Mouse (Mus musculus): ENCODE data around the gene Nutf2. TPM values are rescaled to one million over a fixed set of nuclear protein-coding genes. Genes with fewer than 3 reads are reported as not detected.
A peak's percentile ranks its signal among the peaks of the same experiment; 100 is the strongest.

The Nutf2 gene
- polyA plus RNA-seq, 1 experiment from 2014 or later = 231 TPM

DNA sequence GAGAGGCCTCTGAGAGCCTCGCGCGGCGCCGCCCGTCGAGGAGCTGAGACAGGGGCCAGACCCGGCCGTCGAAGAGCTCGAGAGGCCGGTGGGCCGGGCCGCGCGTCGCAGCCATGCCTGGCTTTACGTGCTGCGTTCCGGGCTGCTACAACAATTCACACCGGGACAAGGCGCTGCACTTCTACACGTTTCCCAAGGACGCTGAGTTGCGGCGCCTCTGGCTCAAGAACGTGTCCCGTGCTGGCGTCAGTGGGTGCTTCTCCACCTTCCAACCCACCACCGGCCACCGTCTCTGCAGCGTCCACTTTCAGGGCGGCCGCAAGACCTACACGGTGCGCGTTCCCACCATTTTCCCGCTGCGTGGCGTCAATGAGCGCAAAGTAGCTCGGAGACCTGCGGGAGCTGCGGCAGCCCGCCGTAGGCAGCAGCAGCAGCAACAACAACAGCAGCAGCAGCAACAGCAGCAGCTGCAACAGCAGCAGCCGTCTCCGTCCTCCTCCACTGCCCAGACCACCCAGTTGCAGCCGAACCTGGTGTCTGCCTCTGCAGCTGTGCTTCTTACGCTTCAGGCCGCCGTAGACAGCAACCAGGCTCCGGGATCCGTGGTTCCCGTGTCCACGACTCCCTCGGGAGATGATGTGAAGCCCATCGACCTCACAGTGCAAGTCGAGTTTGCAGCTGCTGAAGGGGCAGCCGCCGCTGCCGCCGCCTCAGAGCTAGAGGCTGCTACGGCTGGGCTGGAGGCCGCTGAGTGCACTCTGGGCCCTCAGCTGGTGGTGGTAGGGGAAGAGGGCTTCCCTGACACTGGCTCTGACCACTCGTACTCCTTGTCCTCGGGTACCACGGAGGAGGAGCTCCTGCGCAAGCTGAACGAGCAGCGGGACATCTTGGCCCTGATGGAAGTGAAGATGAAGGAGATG is 4.9 kb upstream of the Nutf2 start:
- WGBS = under 1% methylated on average over 71 of the region's 71 CpGs
- H3K9ac ChIP-seq = peak overlapping the region; percentile 86
- no peaks in the 10 kb centered on the region for H3K36me3 ChIP-seq
- peak overlapping the region; percentile 94 for H3K4me3 ChIP-seq
- H3K4me2 ChIP-seq = peak overlapping the region; percentile 92
- H3K9me3 ChIP-seq = no peaks in the 10 kb centered on the region
- H3K4me1 ChIP-seq = peaks cover 49% of the 10 kb centered on the region
- H3K27ac ChIP-seq = peak overlapping the region; percentile 73
- H3K27me3 ChIP-seq = no peaks in the 10 kb centered on the region
- ATAC-seq (ENCODE audit: borderline replicate concordance, extremely low read depth, low FRiP score, low TSS enrichment) = peak; percentile 37

DNA sequence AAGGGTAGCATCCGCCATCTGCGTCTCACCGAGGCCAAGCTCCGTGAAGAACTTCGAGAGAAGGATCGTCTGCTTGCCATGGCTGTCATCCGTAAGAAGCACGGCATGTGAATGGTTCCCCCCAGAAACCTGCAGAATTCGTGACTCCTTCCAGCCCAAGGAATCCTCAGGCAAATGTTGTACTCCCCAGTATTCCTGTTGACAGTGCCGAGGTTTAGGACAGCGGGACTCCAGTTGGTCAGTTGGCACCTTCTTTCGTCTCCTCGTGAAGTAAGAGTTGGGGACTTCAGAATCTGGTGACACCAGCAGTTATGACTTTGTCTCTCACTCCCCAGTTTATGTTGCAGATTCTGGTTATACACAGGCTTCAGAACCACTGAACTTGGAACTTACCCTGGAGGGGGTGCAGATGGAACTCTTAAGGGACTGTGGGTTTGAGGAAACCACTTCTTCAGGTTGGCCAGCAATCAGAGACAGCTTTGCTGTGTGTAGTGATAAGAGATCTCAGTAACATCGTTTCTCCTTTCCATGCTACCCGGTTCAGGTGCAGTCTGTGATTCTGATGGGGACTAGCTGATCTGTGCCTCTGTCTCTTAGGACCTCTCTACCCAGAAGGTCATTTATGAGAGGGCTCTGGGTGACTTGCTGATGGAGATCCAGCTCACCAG is 4.1 kb upstream of the Nutf2 start:
- no peaks in the 10 kb centered on the region for H3K27me3 ChIP-seq
- H3K4me2 ChIP-seq = peak overlapping the region; percentile 92
- H3K4me3 ChIP-seq = peak overlapping the region; percentile 94
- peak overlapping the region; percentile 73 for H3K27ac ChIP-seq
- H3K9ac ChIP-seq = peak overlapping the region; percentile 86
- WGBS = 9% methylated on average over 15 of the region's 15 CpGs
- no peaks in the 10 kb centered on the region for H3K9me3 ChIP-seq
- H3K36me3 ChIP-seq = no peaks in the 10 kb centered on the region
- no peak for ATAC-seq (ENCODE audit: borderline replicate concordance, extremely low read depth, low FRiP score, low TSS enrichment)
- H3K4me1 ChIP-seq = peaks cover 45% of the 10 kb centered on the region

DNA sequence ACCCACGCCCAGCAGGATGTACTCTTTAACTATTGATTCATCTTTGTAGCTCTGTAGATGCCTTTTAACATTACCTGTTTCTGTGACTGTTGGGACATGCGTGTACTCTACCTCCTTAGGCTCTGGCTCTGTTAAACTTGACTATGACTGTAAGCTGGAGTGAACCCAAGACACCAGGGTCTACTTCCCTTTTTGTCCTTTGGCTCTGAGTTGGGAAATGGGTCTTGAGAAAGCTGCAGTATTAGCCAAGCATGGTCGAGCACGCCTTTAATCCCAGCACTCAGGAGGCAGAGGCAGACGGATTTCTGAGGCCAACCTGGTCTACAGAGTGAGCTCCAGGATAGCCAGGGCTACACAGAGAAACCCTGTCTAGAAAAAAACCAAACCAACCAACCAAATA is 1.9 kb upstream of the Nutf2 start:
- WGBS = 86% methylated on average over 5 of the region's 5 CpGs

DNA sequence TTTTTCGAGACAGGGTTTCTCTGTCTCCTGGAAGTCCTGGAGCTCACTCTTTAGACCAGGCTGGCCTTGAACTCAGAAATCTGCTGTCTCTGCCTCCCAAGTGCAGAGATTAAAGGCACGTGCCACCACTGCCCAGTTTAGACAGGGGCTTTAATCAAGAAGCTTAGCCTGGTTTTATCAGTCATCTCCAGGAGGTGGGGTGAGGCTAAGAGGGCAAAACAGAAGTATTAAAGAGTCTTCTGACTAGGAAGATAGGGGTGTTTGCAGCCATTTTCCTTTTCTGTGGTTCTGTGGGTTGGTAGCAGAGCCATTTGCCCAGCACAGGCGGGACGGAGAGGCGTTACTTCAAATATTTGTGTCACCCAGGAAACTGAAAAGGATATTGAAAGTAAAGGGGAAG is 1.1 kb upstream of the Nutf2 start:
- Histone ChIP-seq H3K4me2 (peak overlapping the region; percentile 54; the same call in 1 of the 2 replicates), H3K4me3 (no peak overlapping the region; the same call in 1 of the 2 replicates), H3K36me3 (0 out of 2 replicates have a peak, but pooled peaks cover 3% of the 10 kb centered on the region), H3K4me1 (peaks cover 56% of the 10 kb centered on the region), H3K9ac (peak overlapping the region; percentile 48; the same call in 1 of the 2 replicates), H3K27me3 (no peaks in the 10 kb centered on the region), H3K9me3 (no peaks in the 10 kb centered on the region), H3K27ac (peak overlapping the region; percentile 93)
- 56% methylated on average over 5 of the region's 5 CpGs for WGBS
- no peak for ATAC-seq (ENCODE audit: borderline replicate concordance, extremely low read depth, low FRiP score, low TSS enrichment)

More for the DNA sequence above, 1.9 kb upstream of the Nutf2 start:
- no peak for ATAC-seq (ENCODE audit: borderline replicate concordance, extremely low read depth, low FRiP score, low TSS enrichment)
- no peaks in the 10 kb centered on the region for H3K27me3 ChIP-seq
- H3K4me3 ChIP-seq = no peak overlapping the region
- H3K27ac ChIP-seq = no peak overlapping the region
- 0 out of 2 replicates have a peak, but pooled peaks cover 3% of the 10 kb centered on the region for H3K36me3 ChIP-seq
- H3K9ac ChIP-seq = no peak overlapping the region
- peaks cover 56% of the 10 kb centered on the region for H3K4me1 ChIP-seq
- H3K4me2 ChIP-seq = no peak overlapping the region
- H3K9me3 ChIP-seq = no peaks in the 10 kb centered on the region

DNA sequence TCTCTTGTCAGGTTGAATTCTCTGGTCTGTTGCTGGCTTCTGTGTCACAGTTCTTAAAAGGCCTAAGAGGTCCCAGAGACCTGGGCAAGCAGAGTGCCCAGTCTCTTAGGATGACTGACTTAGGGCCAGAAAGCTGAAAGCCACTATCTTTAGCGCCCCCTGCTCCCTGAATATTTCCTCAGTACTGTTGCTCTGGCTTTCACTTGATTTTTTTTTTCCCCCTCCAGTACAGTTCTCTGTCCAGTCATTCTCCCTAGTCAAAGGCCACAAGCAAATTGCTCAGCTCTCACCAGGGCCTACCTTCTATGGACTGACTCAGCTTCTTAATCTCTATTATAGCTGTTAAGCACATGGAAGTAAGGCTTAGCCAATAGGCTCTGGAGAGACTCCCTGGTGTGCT is 1.6 kb downstream of the Nutf2 start:
- Histone ChIP-seq H3K27me3 (no peaks in the 10 kb centered on the region), H3K4me2 (peak overlapping the region; percentile 69), H3K4me3 (peak overlapping the region; percentile 83), H3K4me1 (peaks cover 44% of the 10 kb centered on the region), H3K9me3 (no peaks in the 10 kb centered on the region), H3K36me3 (peaks cover 18% of the 10 kb centered on the region), H3K27ac (no peak overlapping the region), H3K9ac (peak overlapping the region; percentile 87)
- 0% methylated on average over 1 of the region's 1 CpGs for WGBS
- no peak for ATAC-seq (ENCODE audit: borderline replicate concordance, extremely low read depth, low FRiP score, low TSS enrichment)

DNA sequence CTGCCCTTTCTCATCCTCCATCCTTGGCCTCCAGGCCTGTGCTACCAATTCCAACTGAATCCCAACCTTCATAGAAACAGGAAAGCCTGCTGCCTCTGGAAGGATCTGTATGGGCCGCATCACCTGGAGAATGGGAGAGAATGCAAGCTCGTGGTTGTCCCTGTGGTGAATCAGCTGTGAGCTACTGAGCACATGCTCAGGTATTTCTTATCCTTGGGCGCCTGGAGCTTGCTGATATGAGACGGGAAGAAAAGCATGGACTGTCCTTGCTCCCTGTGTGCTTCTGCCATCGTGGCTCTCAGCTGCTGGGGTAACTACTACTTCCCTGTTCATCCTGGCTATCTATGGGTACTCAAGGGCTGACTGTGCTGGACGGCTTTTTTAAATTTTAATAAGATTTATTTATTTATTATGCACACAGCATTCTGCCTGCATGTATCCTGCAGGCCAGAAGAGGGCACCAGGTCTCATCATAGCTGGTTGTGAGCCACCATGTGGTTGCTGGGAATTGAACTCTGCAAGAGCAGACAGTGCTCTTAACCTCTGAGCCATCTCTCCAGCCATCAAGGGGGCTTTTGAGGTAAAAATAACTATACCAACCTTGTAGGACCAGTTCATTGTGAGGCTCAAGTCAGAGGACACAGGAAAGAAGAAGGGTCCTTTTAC is 6.1 kb downstream of the Nutf2 start:
- H3K4me3 ChIP-seq = no peak overlapping the region
- H3K27me3 ChIP-seq = no peaks in the 10 kb centered on the region
- H3K27ac ChIP-seq = no peak overlapping the region
- H3K4me2 ChIP-seq = no peak overlapping the region
- H3K9me3 ChIP-seq = no peaks in the 10 kb centered on the region
- ATAC-seq (ENCODE audit: borderline replicate concordance, extremely low read depth, low FRiP score, low TSS enrichment) = no peak
- H3K4me1 ChIP-seq = peaks cover 12% of the 10 kb centered on the region
- 82% methylated on average over 6 of the region's 6 CpGs for WGBS
- peaks cover 51% of the 10 kb centered on the region for H3K36me3 ChIP-seq
- H3K9ac ChIP-seq = no peak overlapping the region

DNA sequence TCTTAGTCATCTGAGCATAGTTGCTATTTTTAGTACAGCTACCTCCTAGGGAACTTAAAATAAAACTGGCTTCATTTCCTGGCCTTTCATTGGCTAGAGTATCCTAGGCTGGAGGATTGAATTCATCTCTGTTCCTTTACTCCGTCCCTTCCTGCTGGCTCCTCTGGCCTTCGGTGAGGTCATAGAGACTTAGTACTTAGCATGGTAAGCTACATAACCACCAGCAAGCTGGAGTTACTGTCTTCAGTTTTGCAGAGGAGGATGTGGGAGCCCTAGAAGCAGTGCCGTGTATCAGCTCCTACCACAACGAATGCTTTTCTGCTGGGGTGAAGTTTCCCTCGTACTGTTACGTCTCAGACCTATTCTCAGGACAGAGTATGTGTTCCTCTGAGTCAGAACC is 13.9 kb downstream of the Nutf2 start:
- 78% methylated on average over 6 of the region's 6 CpGs for WGBS
- Histone ChIP-seq H3K27me3 (no peaks in the 10 kb centered on the region), H3K4me2 (no peak overlapping the region), H3K9ac (no peak overlapping the region), H3K27ac (no peak overlapping the region), H3K4me1 (no peaks in the 10 kb centered on the region), H3K36me3 (peaks cover 66% of the 10 kb centered on the region), H3K4me3 (no peak overlapping the region), H3K9me3 (no peaks in the 10 kb centered on the region)
- no peak for ATAC-seq (ENCODE audit: borderline replicate concordance, extremely low read depth, low FRiP score, low TSS enrichment)

DNA sequence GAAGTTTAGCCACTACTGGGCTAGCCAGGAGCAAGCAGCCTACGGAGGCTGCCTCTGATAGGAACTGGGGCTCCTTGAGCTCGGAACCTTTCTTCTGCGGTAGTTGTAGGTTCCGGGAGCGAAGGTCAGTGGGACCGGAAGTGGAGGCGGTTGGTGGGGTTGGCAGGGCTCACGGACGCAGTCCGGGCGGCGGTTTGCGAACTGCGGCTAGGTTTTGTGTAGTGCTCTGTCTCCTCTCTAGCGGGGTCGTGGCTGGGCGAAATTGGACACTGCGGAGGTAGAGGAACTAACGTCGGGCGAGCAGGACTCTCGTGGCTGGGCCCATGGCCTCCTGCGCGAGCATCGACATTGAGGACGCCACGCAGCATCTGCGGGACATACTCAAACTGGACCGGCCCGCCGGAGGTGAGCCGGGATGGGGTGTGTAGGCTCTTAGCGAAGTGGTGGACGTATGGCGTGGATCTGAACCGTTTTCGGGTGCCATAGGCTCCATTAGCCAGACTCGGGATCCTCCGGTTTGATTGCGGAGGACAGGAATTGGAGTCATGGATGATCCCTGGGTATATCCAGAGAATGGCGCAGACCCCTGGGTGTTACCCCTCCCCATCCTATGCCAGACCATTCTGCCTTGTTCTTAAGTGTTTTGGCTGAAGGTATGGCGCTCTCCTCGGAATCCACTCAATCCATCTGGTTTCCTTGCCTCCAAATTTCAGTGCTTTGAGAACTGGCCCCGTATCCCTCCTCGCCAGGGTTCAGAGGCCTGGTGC is 20.6 kb downstream of the Nutf2 start, which contains the start of gene Edc4:
Edc4 (plus strand) TSS at position 128 of the 767 bp plus-strand sequence.
- Histone ChIP-seq H3K36me3 (peaks cover 53% of the 10 kb centered on the region), H3K9ac (peak within 1 kb of the TSS; percentile 85), H3K4me1 (peaks cover 23% of the 10 kb centered on the region), H3K27ac (peak within 1 kb of the TSS; percentile 48), H3K27me3 (no peaks in the 10 kb centered on the region), H3K4me3 (peak within 1 kb of the TSS; percentile 90), H3K9me3 (no peaks in the 10 kb centered on the region), H3K4me2 (peak within 1 kb of the TSS; percentile 78)
- under 1% methylated on average over 45 of the region's 45 CpGs for WGBS
- ATAC-seq (ENCODE audit: borderline replicate concordance, extremely low read depth, low FRiP score, low TSS enrichment) = peak; percentile 83; the same call in 1 of the 2 replicates

DNA sequence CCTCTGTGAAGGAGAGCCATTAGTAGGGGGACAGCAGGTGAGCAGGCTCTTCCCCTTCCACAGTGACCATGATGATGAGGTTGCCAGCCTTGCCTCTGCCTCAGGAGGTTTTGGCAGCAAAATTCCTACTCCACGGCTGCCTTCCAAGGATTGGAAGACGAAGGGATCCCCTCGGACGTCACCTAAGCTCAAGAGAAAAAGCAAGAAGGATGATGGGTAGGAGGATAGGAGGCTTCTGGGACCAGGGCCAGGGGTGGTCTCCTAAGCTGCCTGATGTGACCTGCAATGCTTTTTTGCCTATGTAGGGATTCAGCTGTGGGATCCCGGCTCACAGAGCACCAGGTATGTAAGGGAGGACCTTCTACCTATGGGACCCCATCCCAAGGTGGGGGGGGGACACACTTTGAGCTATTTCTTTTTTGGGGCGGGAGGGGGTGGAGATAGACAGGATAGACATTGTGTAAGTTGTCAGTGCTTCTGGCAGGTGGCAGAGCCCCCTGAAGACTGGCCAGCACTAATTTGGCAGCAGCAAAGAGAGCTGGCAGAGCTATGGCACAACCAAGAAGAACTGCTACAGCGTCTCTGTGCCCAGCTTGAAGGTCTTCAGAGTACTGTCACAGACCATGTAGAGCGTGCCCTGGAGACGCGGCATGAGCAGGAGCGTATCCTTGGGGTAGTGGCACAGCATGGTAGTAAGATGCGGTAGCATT is 29.5 kb downstream of the Nutf2 start:
- Histone ChIP-seq H3K4me3 (no peak overlapping the region), H3K4me2 (no peak overlapping the region), H3K27me3 (no peaks in the 10 kb centered on the region), H3K9ac (no peak overlapping the region), H3K27ac (no peak overlapping the region), H3K36me3 (peaks cover 82% of the 10 kb centered on the region), H3K9me3 (no peaks in the 10 kb centered on the region), H3K4me1 (peaks cover 4% of the 10 kb centered on the region)
- WGBS = 92% methylated on average over 12 of the region's 12 CpGs
- ATAC-seq (ENCODE audit: borderline replicate concordance, extremely low read depth, low FRiP score, low TSS enrichment) = no peak

DNA sequence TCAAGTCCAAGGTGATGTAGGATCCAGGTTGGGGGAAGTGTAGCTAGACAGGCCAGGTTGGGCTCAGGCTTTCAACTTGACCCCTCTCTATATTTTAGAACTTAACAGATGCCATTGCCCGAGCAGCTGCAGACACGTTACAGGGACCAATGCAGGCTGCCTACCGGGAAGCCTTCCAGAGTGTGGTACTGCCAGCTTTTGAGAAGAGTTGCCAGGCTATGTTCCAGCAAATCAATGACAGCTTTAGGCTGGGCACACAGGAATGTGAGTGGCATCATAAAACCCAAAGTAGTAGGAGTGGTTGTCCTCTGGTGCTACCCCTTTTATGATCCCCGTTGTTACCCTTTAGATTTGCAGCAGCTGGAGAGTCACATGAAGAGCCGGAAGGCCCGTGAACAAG is 30.5 kb downstream of the Nutf2 start:
- no peak overlapping the region for H3K27ac ChIP-seq
- no peaks in the 10 kb centered on the region for H3K27me3 ChIP-seq
- H3K9ac ChIP-seq = no peak overlapping the region
- H3K9me3 ChIP-seq = no peaks in the 10 kb centered on the region
- no peak overlapping the region for H3K4me3 ChIP-seq
- 88% methylated on average over 6 of the region's 6 CpGs for WGBS
- H3K4me2 ChIP-seq = no peak overlapping the region
- H3K36me3 ChIP-seq = peaks cover 73% of the 10 kb centered on the region
- peaks cover 4% of the 10 kb centered on the region for H3K4me1 ChIP-seq
- no peak for ATAC-seq (ENCODE audit: borderline replicate concordance, extremely low read depth, low FRiP score, low TSS enrichment)
